Mouse (Mus musculus) forelimb bud, embryonic 11.5 days (tissue): ENCODE measurements at regions not wholly inside any gene's neighbourhood (a gene's known extent, or its start where the extent isn't known, plus 50 kb on each side); places are given as distances from the start of the nearest gene placed in this dataset.
"Not testable (repeated sequence)": the region's sequence is repeated elsewhere in the genome, so short reads cannot be mapped to it uniquely, and the experiment has no call there.

Source experiments
- DNase-seq: peaks from one replicate; pipeline ENCODE4 v3.0.0-alpha.2; 2012; ENCODE audit warnings: low read depth, low spot score

DNA sequence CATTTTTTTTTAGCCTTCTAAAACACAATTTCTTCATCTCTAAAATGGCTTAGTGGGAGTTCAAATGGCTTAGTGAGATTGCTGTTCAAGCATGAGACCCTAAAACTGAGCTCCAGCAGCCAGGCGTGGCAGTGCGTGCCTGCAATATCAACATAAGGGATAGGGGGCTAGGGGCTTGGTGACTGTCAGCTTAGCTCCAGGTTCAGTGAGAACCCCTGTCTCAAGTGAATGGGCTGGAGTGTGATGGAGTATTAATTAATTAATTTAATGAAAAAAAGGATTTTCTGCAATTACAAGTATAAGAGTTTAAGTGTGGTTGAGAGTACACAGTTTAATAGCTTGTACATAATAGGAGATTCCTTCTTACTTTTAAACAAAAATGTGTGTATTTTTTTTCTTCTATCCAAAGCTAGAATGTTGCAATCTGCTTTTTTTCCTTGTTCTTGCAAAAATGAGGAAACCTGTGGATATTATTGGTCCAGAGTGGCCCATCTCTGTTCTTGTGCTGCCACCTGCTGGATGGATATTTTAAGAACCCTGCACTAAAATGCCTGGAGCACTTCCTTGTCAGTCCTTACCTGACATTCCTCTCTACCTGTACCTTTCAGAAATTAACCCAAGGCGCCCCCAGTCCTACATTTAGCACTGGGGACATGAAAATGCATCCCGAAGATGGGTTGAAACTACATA is 54.0 kb upstream of the Usp47 start:
- DNase-seq, result peak; percentile 60

DNA sequence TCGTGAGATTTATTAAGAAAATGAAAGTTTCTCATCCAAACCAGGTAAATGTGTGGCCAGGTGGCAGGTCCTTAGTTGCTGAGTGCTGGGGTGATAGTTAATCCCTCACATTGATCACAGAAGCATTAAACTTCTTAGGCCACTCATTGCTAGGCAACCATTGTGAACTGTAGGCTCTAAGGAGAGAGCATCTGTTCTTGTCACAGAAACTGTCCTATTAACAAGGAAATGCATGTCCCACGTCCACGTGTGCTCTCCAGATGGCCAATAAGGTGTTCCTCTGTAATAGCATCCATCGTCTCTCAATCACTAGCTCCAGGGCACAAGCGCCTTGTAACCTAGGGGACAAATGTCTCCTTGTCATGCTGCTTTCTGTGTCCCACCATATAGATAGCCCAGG is 55.0 kb upstream of the Usp47 start:
- DNase-seq, result peak; percentile 29

DNA sequence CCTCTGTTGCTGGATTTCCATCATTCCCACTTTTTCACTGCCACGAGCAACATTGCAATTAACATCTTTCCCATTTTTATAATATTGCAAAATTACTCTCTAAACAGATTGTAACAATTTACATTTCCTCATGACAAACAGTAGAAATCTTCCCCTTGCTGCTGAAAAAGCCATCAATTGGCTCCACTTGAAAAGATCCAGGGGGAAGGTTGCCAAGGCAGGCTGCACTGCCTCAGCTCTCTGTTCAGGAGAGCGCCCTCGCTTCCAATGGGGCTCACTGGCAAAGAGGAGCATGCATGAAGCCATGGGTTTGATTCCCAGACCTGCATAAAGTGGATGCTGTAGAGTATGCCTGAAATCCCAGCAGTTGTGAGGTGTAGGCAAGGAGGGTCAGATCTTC is 56.6 kb upstream of the Usp47 start:
- no peak for DNase-seq

DNA sequence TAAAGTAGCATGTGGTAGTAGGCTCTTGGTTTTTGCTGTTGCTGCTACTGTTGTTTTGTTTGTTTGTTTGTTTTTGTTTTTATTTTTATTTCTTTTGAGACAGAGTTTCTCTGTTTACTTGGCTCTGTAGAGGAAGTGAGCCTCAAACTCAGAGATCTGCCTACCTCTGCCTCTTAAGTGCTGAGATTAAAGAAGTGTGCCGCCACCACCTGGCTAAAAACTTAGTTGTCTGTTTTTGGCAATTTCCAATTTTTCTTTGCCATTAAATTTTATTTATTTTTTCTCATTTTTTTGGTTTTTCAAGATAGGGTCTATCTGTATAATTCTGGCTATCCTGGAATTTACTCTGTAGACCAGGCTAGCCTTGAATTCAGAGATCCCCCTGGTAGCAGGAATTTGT is 59.3 kb upstream of the Usp47 start:
- no peak for DNase-seq

DNA sequence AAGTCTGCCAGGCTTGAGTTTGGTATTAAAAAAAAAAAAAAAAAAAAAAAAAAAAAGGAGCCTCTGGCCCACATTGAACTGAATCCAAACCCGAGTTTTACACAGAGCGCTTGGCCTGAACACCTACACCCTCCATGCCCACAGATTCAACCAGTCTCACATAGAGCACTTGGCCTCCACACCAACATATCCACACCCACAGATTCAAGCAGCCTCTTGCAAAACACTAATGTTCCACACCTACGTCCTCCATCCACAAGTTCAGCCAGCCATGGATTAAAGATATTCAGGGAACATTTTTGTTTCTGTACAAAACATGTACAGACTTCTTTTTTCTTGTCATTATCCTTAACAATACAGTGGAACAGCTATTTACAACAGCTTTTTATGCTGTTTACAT is 63.3 kb upstream of the Usp47 start:
- no peak for DNase-seq

DNA sequence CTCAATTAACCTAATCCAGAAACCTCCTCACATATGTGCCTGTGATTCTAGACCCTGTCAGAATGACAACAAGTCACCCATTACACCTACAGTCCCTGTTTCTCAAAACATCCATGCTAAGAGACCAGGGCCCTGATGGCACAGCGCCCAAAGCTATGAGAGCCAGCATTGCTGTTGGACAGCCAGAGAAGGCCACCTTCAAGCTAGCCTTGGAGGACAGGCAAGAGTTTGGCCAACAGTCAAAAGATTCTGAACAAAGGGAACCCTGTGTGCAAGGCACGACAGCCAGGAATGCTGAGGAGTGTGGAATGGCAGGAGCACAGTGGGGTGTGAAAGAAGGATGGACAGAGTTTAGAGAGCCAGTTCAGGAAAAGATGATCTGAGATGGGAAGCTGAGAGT is 66.6 kb upstream of the Usp47 start:
- DNase-seq, result no peak

DNA sequence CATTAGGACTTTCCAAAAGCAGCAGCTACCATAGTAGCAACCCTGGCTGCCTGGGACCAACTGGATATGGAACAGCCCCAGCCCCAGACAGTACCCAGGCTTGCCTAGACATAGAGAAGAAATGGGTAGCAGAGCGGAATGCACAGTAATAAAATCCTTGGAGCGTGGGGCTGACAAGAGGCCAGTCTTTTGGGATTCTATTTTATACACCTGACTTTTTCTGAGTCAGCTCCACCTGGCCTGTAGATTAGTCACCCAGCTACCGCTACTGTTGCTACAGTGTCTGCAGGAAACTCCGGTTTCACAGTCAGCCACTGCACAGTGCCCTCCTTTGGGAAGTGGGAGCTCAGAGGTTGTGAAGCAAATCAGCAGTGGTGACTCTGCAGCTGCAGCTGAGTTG is 83.7 kb upstream of the Usp47 start:
- DNase-seq, result no peak

DNA sequence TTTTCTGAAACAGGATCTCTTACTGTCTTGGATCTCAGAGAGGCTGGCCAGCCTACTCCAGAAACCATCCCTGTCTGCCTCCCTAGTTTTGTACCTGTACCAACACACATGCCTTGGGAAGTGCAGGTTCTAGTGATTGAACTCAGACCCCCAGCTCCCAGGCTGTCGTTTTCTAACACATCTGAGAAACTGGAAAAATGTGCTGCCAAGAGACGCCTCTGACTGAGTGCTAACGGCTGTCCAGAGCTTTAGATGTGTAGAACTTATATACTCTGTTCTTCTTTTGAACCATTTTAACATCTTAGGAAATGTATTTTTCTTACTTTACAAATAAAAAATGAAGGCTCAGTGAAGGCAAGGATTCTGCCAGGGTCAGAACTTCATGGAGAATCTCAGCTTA is 85.8 kb upstream of the Usp47 start:
- no peak for DNase-seq

DNA sequence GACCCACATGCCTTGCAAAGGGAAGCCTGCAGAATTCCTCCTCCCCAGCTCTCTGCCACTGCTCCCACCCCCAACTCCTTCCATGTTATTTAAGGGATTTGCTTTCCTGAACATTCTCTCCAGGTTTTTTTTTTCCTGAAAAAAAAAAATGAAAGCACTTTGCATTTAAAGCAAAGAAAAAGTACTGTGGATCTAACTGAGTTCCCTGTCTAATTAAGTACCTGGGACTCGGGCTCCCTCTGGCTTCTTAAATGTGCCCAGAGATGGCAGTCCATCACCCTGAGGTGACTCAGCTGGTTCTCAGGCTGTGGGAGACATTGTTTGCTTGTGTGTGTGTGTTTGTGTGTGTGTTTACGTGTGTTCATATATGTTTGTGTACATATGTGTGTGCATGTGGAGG is 86.2 kb upstream of the Usp47 start:
- no peak for DNase-seq

DNA sequence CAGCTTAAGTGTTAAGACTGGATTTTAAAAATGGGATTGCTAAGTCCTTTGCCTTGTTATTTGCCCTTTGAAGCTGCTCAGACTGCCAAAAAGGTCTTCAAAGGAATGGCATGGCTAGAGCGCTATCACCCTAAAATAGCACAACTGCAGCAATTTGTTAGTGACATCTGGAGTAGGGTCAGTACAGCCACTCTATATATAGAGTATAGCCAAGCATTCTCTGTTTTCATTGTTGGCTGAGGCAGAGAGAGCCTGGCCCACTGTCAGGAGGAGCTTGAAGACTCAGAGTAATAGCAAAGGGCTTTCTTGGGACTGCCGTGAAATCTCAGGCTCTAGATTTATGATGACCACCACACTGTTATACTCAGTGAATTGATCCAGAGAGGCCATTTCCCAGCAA is 90.6 kb upstream of the Usp47 start:
- no peak for DNase-seq

DNA sequence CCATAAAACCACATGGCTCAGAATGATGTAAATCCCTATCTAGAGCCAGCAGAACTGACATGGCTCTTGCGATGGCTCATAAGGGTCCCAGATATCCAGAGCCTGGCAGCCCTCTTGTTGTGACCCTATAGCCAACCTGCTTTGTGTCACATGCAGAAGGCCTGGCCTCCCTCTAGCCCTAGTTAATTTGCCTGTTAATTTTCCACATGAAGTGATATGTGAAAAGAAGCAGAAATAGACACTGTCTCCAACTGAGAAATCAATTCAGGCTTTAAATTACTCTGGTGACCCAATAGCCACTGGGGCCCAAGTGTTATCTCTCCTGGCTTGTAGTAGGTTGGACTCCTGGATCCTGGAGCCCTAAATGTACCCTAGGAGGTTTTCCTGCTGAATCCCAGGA is 103.3 kb upstream of the Usp47 start:
- DNase-seq, result no peak

DNA sequence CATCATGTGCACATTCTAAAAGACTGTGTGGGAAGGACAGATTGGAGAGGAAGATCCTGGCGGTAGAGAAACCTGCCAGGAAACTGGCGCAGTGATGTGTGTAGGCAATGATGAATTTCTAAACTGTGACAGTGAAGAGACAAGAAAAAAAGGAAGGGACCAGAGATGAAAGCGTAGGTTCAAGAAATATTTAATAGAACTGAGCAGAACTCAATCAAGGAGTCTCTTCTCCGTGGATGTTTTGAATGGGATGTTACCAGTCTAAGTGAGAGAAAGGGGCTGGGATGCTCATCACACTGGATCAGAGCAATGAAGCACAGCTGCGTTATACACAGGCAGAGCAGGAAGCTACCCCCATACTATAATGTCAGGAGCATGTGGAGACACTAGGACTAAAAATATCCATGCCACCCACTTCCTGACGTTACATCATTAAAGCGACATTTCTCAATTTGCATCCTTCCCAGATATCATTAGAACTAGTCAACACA is 119.5 kb upstream of the Usp47 start:
- no peak for DNase-seq

DNA sequence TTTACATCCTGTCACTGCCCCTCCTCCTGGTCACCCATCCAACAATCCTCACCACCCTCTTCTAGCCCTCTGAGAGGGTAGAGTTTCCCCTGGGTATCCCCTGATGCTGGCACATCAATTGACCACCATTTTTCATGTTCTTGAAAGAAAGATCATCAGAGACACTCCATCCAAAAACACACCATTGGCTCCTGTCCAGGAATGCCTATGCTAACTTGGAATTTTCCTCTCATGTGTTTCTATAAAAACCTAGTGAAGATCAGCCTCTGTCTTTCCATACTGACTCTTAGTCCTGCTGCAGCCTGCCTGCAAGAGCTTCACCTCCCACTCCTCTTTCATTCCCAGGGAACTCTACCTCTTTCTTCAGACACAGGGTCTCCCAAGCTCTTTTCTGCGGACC is 117.2 kb upstream of the Galnt18 start:
- DNase-seq, result no peak

DNA sequence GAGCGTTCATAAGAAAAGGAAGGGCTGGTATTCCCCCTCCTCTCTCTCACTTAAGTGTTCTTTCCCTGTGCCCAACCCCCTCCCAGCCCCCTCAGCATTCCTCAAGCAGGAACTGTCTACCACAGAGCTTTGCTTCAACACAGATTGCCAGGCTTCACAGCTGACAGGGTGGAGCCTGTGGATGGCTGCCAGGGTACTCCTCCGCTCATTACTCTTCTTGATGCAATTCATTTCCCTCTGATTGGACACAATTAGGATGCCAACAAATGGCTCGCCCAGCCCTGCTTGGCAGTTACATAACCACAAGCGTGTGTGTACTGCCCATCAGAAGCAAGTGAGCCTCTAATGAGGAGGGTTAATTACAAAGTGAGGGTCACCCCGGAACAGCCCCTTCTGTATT is 116.5 kb upstream of the Galnt18 start:
- DNase-seq, result no peak

DNA sequence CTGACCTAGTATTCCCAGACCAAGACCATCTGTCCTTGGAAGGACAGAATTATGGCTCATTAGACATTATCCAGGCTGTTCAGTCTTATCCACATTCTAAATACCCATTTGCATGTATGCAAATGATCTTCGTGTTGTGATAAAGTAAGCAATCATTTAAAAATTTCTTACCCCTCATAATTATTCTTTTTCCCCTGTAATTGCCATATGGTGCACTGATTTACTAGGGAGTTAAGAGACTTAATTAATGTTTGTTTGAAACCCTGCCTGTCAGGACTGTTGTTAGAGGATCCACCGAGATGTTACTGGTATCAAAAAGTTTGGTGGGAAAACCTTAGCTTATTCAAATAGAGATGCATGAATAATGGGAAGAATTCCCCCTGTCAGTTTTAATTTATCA is 103.2 kb upstream of the Galnt18 start:
- DNase-seq, result no peak

DNA sequence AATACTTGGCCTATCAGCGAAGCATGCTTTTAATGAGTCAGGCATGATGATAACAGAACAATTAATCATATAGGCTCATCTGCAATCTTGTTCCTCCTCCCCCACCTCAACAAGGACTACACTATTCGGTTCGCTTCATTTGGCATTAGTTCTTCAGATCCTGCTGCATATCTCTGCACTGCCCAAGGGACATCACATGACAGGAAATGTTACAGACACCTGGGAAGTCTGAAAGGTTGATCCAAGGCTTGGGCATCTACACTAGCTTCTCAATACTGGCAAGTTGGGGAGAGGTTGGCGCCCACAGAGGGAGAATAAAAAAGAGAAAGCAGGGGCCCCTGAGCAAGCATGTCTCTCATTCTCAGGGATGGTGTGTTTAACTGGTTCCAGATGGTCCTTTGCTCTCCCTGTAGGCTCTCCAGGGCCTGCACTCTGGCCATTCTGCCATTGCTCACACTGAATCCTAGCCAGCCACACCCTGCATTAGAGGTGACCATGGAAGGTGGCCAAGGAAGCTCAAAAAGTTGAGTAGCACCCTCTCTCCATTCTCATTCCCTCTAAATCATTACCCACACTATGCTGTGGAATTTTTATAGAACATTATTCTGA is 100.4 kb upstream of the Galnt18 start:
- DNase-seq, result no peak

DNA sequence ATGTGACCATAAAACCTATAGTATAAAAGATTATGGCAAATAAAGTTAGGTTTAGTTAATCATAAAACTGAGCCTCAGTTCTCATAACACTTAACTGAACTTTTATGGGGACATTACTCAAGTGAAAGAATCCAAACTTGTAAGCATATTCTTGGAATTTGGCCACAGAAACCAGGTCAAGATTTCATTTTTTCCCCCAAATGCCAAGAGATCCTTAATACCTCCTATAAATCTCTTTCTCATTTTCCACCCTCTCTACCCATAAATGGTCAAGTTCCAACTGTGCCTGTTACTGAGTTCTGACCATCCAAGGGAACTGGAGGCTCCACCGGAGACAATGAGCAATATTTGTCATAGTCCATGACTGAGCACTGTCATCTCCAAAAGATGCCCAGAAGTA is 97.8 kb upstream of the Galnt18 start:
- no peak for DNase-seq

DNA sequence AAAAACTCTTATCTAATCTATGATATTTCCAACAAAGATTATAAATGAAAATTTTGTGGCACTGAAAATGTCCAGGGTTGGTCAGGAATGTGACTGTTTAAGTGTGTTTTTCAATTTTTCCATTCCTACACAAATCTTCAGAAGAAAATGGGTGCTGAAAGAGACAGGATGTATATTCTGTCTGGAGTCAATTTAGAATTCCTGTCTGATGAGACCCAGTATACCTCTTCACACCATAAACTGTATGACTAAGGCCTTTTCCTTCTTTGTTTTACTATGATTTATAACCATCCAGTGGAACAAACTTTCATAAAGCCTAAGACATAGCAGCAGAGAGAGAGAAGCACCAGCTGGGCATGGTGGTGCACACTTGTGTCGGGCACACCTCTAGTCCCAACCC is 96.2 kb upstream of the Galnt18 start:
- no peak for DNase-seq

DNA sequence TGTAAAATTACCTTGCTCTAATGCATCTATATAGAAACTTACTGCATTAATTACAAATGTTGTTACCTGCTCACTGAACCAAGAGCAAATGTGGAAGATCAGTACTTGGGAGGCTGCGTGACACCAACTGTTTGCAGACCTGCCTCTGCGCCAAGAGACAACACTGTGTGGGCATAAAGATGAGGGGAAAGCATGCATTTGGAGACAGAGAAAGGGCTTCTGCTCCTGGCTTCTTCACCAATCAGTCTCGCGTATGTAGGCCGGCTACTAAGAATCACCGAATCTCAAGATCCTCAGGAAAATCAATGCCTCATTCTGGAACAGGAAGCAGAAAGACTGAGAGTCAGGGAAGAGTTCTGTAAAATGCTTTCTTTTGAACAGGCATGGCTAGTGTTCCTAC is 89.6 kb upstream of the Galnt18 start:
- no peak for DNase-seq

DNA sequence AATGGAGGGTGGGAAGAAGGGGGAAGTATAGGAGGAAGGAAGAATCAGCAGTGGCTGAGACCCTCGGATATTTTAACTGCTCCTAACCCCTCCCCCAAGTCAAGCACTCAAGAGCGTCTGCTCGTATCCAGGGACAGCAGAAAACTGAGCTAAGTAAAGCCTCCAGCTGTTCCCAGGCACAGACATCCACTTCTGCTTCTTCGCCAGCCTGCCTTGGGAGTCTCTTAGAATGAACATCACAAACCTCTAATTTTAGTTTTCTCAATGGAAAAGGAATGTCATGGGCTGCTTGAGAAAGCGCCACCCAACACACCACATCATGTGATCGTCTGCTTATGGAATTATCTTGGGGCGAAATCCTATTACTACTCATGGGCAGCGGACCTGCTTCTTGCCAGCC is 83.3 kb upstream of the Galnt18 start:
- DNase-seq, result no peak

DNA sequence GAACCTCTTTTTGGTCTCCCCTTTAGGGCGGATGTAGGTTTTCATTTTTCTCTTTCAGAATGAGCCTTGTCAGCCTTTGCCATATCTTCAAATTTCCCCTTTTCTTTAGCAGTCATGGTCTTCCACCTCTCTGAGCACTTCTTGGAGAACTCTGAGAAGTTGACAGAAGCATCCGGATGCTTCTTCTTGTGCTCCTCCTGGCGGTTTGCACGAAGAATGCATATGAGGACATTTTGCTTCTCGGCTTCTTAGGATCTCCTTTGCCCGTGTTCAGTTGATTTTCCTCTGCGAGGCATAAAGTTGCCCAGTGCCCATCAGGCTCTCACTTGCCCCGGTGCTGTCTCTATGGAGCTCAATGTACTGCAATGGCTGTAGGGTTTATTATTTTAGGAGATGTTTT is 78.5 kb upstream of the Galnt18 start:
- DNase-seq, result not testable (repeated sequence)

DNA sequence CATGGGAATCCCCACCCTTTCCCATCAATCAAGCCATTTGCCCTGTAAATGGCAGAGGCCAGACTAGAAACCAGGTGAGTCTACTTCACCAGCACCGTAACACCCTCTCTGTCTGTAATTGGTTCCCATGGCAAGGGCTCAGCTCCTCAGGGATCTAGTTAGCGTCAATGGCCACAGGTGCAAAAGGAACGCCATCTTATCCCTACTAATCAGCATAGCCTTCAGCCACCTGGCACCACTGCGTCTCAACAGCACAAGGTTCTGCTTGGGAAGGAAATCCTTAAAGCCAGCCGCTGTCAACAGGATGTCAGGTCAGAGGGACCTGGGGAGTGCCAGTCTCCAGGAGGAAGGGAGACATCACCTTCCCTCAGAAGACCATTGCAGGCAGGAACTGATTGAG is 77.2 kb upstream of the Galnt18 start:
- DNase-seq, result no peak

DNA sequence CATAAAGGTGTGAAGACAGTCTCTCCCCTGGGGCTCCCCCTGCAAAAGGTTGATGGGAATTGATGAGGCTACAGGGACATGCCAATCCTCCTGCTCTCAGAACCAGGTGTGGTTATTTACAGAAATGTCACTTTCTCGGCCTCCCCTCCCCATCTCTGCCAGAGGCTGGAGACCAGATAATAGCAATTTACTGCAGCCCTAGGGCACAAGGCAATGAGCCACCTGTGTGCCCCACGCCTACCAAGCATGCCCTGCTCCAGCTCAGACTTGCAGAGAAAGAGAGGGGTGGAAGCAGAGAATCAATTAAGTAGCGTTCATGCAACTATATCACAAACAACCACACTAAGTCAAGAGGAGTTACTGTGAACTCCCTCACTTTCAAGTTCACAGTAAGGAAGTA is 75.5 kb upstream of the Galnt18 start:
- peak; percentile 17 for DNase-seq

DNA sequence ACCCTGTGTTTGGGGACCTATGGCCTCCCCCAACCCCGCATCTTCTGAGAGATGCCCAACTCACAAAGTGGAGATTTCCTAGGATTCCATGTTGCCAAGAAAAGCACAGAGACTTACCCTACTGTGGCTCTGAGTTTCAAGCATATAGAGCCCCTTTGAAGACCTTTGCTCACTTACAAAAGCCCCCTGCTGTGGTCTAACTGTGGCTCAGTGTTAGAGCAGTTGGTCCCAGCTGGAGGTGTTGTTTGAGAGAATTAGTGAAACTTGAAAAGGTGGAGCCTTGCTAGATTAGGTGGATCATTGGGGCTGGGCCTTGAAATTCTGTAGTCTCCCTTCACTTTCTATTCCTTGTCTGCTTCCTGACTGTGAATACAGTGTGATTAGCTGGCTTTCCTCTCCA is 66.6 kb upstream of the Galnt18 start:
- DNase-seq, result no peak
